ENCODE assay signal across 9 mouse cellular contexts in the genomic region with DNA sequence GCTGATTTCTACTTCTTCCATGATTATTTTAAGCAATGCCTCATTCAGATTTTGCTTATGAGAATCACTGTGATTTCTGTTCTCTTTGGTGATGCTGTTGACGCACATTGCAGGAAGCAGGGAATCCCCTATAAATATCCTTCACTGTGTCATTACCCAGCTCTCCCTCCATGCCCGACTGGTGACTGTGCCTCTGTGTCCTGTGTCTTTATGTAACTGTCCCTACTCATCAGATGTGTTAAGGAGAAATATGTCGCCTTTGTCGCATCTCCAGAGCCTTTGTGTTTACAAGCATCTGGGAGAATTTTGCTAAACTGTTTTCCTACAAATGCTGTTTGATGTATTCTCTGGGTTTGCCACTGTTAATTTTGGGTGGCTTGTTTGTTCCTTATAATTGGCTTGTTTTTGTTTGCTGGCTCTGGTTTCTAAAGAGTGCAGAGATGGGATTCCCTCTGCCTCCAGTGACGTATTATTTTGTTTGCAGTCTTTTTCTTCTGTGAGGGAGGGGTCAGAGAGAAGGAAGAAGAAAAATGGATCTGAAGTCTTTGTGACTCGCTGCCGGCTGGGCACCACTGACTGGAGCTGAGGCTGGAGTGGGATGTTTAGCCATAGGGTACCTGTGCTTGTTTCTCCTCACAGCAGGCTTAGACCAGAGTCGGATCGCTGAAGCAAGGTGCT. TPM values are rescaled to one million over a fixed set of nuclear protein-coding genes. Genes with fewer than 3 reads are reported as not detected.
A peak's percentile ranks its signal among the peaks of the same experiment; 100 is the strongest.
DNase-seq lines count a peak whose midpoint lies in the region; ATAC-seq lines count a peak whose summit lies in the region.
"Had no signal": no experiment of that assay in that cellular context is flagged by ENCODE, and none has a peak within 500 bp of the region (broad histone marks: within the 10 kb centered on the region; RNA-seq: fewer than 3 reads in every experiment).

No protein-coding gene starts in this region.

- 14% methylated on average over 9 of the region's 9 CpGs for WGBS in kidney, embryonic 14.5 days
- WGBS in heart, embryonic 13.5 days: 13% methylated on average over 9 of the region's 9 CpGs
- WGBS in midbrain, embryonic 10.5 days: 13% methylated on average over 9 of the region's 9 CpGs
- 21% methylated on average over 9 of the region's 9 CpGs for WGBS in intestine, embryonic 15.5 days

- ATAC-seq in kidney, embryonic 14.5 days (ENCODE audit: low FRiP score, low TSS enrichment): no peak
- ATAC-seq in heart, embryonic 13.5 days (ENCODE audit: extremely low read depth, insufficient number of reproducible peaks, low FRiP score, low TSS enrichment): no peak
- no peak for ATAC-seq in monocyte, adult 5-6 weeks (replicated peaks; ENCODE audit: insufficient number of reproducible peaks, low FRiP score, low TSS enrichment, poor library complexity, severe bottlenecking)
- ATAC-seq in intestine, embryonic 15.5 days: no peak

- H3K36me3 ChIP-seq in kidney, embryonic 14.5 days (ENCODE audit: control insufficient read depth, insufficient read depth, low read length): no peaks in the 10 kb centered on the region
- H3K36me3 ChIP-seq in heart, embryonic 13.5 days: no peaks in the 10 kb centered on the region
- H3K36me3 ChIP-seq in midbrain, embryonic 10.5 days: no peaks in the 10 kb centered on the region
- no peaks in the 10 kb centered on the region for H3K36me3 ChIP-seq in intestine, embryonic 15.5 days

- H3K9me3 ChIP-seq in kidney, embryonic 14.5 days (ENCODE audit: control insufficient read depth, low read length): no peaks in the 10 kb centered on the region
- H3K9me3 ChIP-seq in heart, embryonic 13.5 days: no peaks in the 10 kb centered on the region
- no peaks in the 10 kb centered on the region for H3K9me3 ChIP-seq in midbrain, embryonic 10.5 days (replicated peaks)
- no peaks in the 10 kb centered on the region for H3K9me3 ChIP-seq in intestine, embryonic 15.5 days

- H3K27ac ChIP-seq in kidney, embryonic 14.5 days (ENCODE audit: low read depth, low read length): no peak overlapping the region
- peak overlapping the region; percentile 31 for H3K27ac ChIP-seq in heart, embryonic 13.5 days (replicated peaks)
- no peak overlapping the region for H3K27ac ChIP-seq in midbrain, embryonic 10.5 days (replicated peaks)
- no peak overlapping the region for H3K27ac ChIP-seq in intestine, embryonic 15.5 days

- peaks cover 22% of the 10 kb centered on the region for H3K4me1 ChIP-seq in kidney, embryonic 14.5 days (ENCODE audit: control insufficient read depth, insufficient read depth, low read length)
- H3K4me1 ChIP-seq in heart, embryonic 13.5 days: peaks cover 45% of the 10 kb centered on the region
- H3K4me1 ChIP-seq in midbrain, embryonic 10.5 days: peaks cover 40% of the 10 kb centered on the region
- peaks cover 4% of the 10 kb centered on the region for H3K4me1 ChIP-seq in intestine, embryonic 15.5 days (replicated peaks)

- H3K4me2 ChIP-seq in kidney, embryonic 14.5 days (replicated peaks; ENCODE audit: low read depth, low read length): peak overlapping the region; percentile 11; the same call in 1 of the 2 replicates
- H3K4me2 ChIP-seq in heart, embryonic 13.5 days: peak overlapping the region; percentile 22
- H3K4me2 ChIP-seq in intestine, embryonic 15.5 days (replicated peaks): no peak overlapping the region

- no peaks in the 10 kb centered on the region for H3K27me3 ChIP-seq in kidney, embryonic 14.5 days (ENCODE audit: control insufficient read depth, insufficient read depth, low read length)
- no peaks in the 10 kb centered on the region for H3K27me3 ChIP-seq in heart, embryonic 13.5 days (replicated peaks)
- H3K27me3 ChIP-seq in midbrain, embryonic 10.5 days (ENCODE audit: low read depth, poor library complexity, severe bottlenecking): no peaks in the 10 kb centered on the region
- no peaks in the 10 kb centered on the region for H3K27me3 ChIP-seq in intestine, embryonic 15.5 days (replicated peaks)

- H3K9ac ChIP-seq in kidney, embryonic 14.5 days (ENCODE audit: low read depth, low read length): no peak overlapping the region
- peak overlapping the region; percentile 1; the same call in 1 of the 2 replicates for H3K9ac ChIP-seq in heart, embryonic 13.5 days
- H3K9ac ChIP-seq in intestine, embryonic 15.5 days: no peak overlapping the region

- H3K4me3 ChIP-seq in kidney, embryonic 14.5 days (ENCODE audit: low read length): no peak overlapping the region
- H3K4me3 ChIP-seq in heart, embryonic 13.5 days: no peak overlapping the region
- H3K4me3 ChIP-seq in midbrain, embryonic 10.5 days: no peak overlapping the region
- H3K4me3 ChIP-seq in intestine, embryonic 15.5 days (replicated peaks): no peak overlapping the region

- DNase-seq in kidney, adult 9 months: no peak
- DNase-seq in cerebellum, postnatal 14 days: peak; percentile 30 to 47
- peak; percentile 16 for DNase-seq in midbrain, embryonic 10.5 days (ENCODE audit: low spot score)
- no peak for DNase-seq in spleen, adult 18-20 months

RNA-seq across cellular contexts. Expression of a gene that starts 40.7 kb away (rescaled TPM):
- polyA plus RNA-seq in kidney, embryonic 14.5 days (2014; fragmentation: Nextera tagmentation; extraction: Ambion mirVana): 36.6 and 37.9 TPM in 2 replicates
- 29.1 and 30.4 TPM in 2 replicates for polyA plus RNA-seq in heart, embryonic 13.5 days (2015; fragmentation: Nextera tagmentation; extraction: Ambion mirVana)
- 29.6 and 34.5 TPM in 2 replicates for polyA plus RNA-seq in midbrain, embryonic 10.5 days (2016; fragmentation: Nextera tagmentation; extraction: Ambion mirVana)
- total RNA-seq in monocyte, adult 5-6 weeks (2017): 32.1 to 81.2 TPM (median 33.7 TPM) in 3 replicates
- 29.5 and 31.1 TPM in 2 replicates for polyA plus RNA-seq in intestine, embryonic 15.5 days (2015; fragmentation: Nextera tagmentation; extraction: Ambion mirVana)

RNA-seq across cellular contexts. Expression of a gene that starts 50.6 kb away (rescaled TPM):
- 0.10 and 0.22 TPM in 2 replicates for polyA plus RNA-seq in kidney, embryonic 14.5 days (2014; fragmentation: Nextera tagmentation; extraction: Ambion mirVana)
- polyA plus RNA-seq in heart, embryonic 13.5 days (2015; fragmentation: Nextera tagmentation; extraction: Ambion mirVana): not detected in 2 replicates
- not detected in 2 replicates for polyA plus RNA-seq in midbrain, embryonic 10.5 days (2016; fragmentation: Nextera tagmentation; extraction: Ambion mirVana)
- not detected in 3 replicates for total RNA-seq in monocyte, adult 5-6 weeks (2017)
- polyA plus RNA-seq in intestine, embryonic 15.5 days (2015; fragmentation: Nextera tagmentation; extraction: Ambion mirVana): 0.18 TPM in 1 of 2 replicates, not detected in the other
- total RNA-seq: MEL had no signal

Comparison
In these comparisons a context has a peak if more than half of its experiments do, and no peak if none do; other contexts are left out.
1. DNase-seq: peak in cerebellum, postnatal 14 days (2 of 2) and midbrain, embryonic 10.5 days (single experiment); none in kidney, adult 9 months (single experiment) and spleen, adult 18-20 months (0 of 2).